Mouse (Mus musculus) c-Kit-negative CD71-positive TER-119-positive erythroid progenitor cells, embryonic 14.5 days (primary cell): ENCODE data around the gene Acox3.
A peak's percentile ranks its signal among the peaks of the same experiment; 100 is the strongest.
"Not testable (repeated sequence)": the region's sequence is repeated elsewhere in the genome, so short reads cannot be mapped to it uniquely, and the experiment has no call there.

ENCODE experiments used
- DNase-seq: peaks from one replicate; pipeline ENCODE4 v3.0.0-alpha.2; 2013; ENCODE audit warnings: low read depth, low spot score

The Acox3 gene

DNA sequence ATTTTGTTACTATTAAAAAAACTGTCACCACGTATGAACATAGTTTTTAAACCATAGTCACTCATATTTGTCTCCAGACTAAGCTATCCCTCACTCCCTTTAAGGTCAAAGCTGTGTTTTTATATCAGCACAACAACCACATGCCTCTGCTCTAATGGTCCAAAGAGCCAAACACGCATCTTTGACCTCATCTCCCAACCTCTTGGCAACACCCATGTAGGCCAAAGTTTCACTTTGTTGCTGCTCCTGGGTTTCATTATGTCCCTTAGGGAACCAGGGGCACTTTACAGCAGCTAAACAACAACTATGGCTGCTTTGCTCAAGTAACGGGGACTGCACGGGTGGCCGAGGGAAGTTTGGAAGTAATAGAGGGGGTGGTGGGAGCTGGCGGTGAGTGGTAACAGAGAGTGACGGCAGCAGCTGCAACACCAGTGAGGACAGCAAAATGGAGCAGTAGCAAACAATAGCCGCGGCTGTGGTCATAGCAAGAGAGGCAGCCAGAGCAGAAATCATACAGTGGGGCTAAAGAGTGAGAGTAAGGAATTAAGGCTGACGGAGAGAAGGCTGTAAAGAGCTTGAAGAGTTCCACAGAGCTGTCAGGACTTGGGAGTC is 6.3 kb upstream of the Acox3 start:
- no peak for DNase-seq

DNA sequence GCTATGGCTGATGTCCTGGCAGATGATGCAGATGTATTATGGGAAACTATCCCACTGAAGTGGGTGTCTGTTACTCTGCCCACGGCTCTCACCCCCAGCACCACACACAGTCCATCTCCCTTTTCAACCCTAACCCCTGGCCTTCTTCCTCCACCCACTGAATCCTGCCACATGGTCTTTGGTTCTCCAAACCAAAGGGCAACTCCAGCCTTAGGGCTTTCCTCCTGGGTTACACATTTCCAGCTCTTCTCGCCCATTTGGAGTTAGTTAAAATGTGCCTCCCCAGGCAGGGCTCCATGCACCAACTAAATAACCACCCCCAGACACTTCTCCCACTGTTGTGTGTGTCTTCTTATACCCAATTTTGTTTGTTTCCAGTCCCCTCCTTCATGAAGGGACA is 4.4 kb upstream of the Acox3 start:
- DNase-seq, result no peak

DNA sequence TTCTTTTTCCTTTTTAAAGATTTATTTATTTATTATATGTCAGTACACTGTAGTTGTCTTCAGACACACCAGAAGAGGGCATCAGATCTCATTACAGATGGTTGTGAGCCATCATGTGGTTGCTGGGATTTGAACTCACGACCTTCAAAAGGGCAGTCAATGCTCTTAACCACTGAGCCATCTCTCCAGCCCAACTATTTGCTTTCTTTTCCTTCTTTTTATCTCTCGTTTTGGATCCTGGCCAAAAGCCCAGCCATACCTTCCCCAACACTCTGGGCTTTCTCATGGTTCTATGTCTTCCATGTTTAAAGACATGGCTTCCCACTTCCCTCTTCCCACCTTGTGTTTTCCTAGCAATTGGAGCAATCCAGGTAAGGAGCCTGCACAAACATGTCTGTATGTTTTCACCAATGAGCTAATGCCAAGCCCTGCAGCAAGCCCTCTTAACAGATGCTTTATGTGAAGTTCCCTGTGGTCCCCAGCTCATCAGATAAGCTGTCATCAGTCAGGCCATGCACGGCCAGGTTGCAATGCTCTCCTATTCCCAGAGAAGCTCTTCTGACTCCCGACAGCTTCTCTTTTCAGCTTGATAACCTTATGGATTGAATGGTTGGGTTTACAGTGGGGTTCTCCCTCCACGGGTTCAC is 3.5 kb upstream of the Acox3 start:
- no peak for DNase-seq

DNA sequence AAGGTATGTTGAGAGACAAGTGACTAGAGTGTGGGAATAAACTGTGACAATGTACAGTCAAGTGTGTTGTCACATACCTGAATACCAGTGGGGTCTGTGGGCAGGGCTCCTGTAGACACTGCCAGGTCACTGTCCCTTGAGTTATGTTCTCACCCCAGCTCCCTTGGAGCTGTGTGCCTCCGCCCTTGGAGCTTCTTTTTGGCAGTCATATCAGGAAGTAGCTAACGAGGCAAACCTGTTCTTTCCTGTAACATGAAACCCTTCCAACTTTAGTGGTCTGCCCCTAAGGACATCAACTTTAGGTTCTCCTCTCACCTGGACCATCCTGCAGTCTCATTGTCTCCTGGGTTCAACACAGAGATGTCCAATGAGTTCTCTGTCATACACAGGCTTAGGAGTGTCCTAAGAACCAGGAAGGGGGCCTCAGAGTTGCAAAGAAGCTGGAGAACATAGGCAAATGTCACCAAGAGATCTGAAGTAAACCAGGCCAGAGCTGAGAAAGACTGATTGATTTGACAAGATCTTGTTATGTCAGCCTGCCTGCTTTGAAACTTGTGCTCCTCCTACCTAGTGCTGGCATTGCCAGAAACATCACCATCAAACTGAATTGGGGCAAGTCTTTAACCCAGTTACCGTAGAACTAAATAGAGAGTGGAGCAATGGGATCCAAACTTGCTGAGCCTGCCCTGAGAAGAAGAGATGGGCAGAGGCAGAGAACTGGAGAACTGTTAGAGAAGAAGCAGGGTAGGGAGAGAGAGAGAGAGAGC is 2.5 kb upstream of the Acox3 start:
- no peak for DNase-seq

DNA sequence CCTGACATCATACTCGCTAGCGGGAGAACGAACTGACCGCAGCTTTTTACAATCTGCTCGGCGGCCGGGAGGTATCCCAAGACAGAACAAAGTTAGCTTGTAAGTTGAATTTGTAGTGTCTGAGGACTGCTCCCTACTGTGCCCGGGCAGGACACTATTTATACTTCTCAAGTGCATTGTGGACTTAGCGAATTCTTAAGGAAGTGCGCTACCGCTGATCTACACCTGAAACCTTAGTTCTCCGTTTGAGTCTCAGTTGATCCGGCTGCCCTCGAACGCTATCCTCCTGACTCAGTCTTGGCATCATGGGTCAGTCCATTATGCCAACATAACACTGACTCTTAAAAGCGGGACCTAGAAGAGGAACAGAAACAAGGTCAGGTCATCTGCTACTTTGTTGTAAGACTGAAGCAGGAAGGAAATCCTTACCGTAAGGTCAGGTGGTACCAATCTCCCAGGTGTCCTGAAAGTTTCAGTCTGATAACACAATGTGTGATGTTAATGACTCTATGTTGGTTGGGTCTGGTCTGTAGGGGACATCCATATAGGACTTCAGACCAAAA is 462 bp downstream of the Acox3 start:
- peak; percentile 27 for DNase-seq

DNA sequence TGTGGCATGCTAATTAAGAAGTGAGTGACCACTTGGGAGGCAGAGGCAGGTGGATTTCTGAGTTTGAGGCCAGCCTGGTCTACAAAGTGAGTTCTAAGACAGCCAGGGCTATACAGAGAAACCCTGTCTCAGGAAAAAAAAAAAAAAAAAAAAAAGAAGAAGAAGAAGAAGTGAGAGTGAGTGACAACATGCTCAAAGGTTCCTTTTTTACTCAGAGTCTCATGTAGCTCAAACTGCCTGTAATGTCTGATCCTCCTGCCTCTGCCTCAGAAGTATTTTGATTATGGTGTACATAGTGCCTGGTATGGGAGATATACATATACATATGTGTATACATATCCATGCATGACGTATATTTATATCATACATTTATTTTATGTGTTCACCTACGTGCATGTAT is 1.4 kb downstream of the Acox3 start:
- not testable (repeated sequence) for DNase-seq

DNA sequence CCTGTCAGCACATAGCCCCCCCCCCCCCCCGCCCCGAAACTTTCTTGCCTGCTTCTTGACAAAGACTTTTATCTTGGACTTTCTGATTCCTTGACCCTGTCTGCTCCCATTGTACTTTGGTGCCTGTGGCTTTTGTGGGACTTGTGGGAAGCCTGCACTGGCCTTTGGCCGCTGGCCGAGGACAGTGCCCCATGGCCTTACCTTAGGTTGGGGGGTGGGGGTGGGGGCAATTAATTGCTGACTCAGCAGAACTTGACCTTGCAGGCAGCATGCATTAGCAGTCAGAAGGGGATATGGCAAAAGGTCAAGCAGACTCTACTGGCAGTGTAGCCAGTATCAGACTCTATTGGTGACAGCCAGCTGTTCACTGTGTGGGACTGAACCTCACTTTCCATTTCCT is 8.7 kb downstream of the Acox3 start:
- no peak for DNase-seq

DNA sequence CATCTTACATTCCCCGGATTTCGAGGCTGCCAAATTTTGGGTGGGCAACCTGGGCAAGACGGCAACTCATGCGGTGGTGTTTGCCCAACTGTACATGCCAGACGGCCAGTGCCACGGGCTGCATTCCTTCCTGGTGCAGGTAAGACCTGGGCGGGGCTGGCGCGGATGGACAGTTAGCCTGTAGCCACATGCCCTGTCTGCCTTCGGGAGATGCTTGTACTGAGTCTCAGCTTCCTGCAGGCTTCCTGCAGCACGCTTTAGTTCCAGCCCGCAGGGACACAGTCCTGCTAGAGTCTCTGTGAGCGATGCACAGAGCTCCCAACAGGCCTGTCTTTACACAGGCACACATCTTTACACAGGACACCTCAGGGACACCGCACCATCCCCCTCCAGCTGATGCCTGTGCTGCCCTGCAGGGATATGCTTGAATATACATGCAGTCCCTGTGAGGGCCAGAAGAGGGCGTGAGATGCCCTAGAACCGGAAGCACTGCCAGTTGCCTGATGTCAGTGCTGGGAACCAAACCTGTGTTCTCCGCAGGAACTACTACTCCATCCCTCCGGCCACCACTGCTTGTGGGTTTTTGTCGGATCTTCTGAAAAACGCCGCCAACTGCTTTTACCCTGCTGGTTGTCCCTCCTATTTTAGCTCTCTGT is 9.4 kb downstream of the Acox3 start:
- DNase-seq, result no peak

DNA sequence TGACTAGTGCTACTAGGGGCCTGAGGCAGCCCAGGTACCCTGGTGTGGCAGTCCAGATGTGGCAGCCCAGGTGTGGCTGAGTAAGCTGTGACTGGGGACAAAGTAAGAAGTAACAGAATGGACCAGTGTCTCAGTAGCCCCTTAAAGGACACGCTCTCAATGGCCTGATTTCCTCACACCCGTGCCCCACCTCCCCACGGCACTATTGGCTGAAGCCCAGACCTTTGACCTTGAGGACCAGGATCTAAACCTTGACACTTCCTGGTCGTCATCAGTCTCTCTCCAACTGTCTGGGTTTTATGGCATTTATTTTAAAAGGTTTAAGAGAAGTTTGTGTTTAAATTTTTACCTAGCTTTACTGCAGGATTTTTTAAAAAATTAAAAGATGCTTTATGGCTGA is 10.0 kb downstream of the Acox3 start:
- DNase-seq, result no peak

DNA sequence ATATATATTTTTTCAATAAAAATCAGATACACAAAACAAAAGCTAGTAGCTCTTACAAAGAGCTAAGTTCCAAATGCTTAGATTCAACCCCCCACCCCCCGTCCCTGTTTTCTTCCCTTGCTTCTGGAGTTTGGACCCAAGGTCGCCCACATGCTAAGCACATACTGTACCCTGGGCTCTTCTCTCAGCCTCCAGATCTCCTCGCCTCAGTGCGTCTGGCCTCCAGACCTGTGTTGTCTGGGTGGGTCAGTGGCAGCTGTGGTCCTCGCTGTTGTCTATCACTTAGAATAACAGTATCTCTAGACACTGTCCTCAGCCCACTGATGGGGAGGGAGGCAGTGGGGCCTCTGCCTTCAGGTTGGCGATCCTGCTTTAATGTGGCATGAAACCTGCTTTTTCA is 10.4 kb downstream of the Acox3 start:
- no peak for DNase-seq

DNA sequence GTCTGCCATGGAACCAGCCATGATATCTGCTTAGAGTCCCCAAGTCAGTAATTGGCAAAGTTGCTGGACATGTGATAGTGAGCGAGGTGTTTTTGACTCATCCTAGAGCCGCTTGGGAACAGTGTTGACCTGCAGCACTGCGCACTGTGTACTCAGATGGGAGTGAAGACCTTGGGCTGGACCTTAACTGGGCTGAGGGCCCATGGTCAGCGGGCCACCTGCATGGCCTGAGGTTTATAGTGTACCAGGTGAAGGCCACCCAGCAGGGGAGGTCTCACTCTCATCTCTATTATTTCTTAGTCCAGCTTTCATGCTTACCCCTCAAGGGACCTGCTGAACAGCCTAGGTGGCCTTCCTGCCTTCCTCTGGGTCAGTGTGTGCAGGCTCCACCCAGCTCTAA is 11.9 kb downstream of the Acox3 start:
- DNase-seq, result no peak

DNA sequence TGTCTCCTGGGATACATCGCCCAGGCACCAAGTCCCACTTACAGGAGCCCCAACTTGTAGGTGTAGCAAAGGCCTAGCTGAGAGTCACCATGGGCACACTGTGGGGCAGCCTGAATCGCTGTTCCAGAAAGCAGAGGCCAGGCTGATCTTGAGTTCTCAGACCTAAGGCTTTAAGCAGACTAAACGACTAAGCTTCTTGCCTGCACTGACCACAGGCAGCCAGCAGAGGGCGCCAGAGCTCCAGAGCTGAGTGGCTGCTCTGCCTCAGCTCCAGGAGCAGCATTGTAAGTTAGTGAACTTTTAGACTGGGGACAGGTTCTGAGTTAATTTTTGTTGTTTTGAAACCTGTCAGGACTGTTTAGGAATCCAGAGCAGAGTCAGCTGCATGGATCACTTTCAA is 12.9 kb downstream of the Acox3 start:
- DNase-seq, result peak; percentile 50

DNA sequence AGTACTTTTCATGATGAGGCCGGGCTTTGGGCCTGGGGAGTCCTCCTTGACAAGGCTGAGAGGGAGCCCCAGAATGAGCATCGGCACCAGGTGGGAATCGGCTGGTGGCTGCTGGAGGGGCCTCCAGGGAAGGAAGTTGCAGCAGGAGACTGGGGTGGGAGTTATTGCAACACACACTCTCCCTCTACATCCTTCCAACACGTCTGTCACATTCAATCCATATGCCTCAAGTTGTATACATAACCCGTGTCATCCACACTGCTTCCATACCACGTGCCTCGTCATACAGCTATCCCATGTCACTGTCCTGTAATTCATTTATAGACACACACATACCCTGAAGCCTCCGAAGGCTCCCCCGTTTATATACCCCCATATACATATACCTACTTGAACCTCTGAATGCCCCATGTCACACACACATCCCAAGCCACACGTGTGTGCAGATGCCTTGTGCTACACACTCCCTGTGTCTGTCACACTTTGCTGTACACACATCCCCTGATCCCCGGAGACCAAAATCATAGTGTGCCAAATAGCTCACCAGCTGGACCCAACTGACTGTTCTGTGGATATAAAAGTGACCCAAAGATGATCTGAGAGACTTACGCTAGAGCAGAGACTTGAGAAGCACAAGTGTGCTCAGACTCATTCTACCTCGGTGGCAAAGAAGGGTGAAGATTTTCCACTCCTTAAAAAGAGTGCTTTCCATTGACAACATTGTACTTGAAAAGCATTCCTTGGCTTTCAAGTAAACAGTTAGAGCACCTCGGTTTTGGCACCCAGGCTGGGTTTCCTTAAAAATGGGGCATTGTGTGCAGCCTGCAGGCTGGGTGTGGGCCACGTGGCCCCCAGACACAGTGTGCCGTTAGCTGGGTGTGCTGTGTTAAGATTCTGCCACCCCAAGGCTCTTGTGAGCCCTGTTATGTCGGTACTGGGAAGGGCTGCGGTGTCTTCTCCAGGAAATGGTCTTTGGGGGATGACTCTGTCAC is 13.6 kb downstream of the Acox3 start:
- no peak for DNase-seq

DNA sequence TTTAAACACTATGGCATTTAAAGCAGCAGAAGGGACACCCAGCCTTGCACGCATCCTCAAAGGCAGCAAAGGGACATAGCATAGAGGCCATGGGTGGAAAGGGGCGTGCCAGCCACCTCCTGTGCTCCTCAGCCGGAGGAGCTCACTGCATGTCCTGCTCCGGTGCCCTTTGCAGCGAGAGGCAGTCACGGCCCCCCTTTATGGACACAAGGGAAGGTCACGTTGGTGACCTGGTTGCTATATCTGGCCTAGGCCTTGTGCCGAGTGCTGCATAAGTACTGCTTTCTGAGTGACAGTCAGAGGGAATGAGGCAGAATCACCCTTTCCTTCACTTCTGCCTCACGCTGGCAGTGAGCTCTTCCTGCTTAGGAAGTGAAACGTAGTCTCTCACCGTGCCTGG is 17.4 kb downstream of the Acox3 start:
- DNase-seq, result no peak

DNA sequence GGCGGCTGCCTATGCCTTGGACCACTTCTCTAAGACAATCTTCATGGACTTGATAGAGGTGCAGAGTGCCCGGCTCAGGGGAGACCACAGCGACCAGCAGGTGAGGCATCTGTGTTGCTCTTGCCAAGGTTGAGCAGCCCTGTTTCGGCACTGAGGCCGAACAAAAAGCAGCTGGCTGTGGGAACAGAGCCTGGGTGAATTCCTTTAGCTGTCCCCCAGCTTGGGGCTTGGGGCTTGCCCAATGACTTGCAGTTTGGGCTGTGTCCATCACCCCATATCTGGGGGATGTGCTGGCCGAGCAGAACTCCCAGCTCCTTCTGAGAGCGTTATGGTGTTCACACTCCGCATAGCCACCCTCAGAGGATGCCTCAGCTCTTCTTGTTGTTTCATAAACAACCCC is 18.7 kb downstream of the Acox3 start:
- no peak for DNase-seq

DNA sequence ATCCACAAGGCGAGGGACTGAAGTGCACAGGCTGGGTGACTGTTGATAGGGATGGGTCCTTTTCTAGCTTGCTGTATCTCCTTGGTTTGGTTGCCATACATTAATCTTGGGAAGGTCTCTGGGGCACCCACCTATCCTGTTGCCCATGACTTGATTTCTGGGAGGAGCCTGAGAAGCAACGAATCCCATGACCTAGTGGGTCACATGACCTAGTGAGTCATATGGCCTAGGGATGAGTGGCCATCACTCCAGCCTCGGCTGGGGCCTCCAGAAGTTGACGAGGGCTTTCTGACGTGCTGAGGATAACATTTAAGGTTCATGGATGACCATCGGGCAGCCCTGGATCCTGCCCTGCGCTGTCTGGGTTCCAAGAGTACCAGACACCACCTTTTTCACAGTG is 22.5 kb downstream of the Acox3 start:
- DNase-seq, result no peak

DNA sequence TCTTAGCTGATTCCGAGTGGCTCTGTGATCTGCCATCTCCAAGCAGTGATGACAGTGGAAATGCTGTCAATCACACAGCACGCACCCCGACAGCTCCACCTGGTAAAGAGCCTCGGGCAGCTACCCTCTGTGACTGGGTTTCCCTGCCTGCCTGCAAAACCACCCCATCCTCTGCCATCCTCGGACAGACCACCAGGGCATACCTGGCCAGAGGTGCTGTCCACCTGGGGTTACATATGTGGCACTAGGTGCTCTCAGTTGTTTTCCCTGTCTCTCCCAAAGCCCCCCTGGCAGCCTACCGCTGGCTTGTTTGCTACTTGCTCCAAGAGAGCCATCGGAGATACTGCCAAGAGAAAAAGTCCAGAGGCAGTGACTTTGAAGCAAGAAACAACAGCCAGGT is 24.0 kb downstream of the Acox3 start:
- no peak for DNase-seq

DNA sequence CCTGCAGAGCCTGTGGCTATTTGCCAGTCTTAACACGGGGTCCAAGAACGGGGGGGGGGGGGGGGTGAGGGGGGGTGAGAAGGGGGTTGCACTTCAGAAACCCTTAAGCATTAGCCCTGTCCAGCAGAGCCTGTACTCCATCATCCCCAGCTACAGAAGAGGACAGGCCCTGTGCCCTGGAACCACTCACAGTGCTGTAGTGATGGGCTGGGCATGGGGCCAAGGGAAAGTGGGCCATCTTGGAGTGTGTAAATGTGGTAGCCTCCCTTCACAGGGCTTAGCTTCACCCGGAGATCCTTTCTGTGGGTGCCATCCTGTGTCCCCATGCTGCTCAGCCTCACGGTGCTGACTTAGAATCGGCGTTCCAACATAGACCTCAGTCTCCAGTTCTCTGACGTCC is 24.9 kb downstream of the Acox3 start:
- DNase-seq, result no peak

DNA sequence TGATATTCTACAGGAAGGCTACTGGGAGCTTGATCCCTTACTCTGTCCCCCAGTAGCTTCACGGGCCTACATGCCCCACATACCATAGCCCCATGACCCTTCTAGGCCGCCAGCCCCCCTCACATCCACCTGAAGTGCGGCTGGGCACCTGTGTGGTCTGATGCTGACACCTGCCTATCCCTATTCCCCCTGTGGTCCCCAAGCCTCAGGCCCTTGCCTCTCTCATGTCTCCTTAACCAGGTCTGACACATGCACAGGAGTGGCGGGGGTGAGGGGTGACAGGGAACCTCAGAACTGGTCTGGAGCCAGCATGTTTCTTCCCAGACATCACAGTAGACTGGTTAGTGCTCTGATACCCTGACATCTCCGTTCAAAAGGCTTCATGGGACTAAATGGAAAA is 25.7 kb downstream of the Acox3 start:
- no peak for DNase-seq

DNA sequence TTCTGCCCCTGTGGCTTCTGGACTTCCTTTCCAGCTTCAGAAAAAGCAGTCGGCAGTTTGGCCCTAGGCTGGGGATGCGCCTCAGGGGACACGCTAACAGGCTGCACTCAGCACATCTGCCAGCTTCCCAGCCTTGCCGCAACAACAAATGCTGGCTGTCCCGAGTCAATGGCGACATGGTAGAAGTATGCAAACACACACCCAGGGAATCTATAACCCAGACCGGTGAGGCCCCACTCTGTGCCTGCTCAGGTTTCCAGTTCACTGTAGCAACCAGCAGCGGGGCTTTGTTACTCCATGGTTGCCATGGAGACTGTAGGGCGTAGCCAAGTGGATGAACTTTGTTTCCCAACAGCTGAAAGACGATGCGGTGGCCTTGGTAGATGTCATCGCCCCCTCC is 26.5 kb downstream of the Acox3 start:
- no peak for DNase-seq

DNA sequence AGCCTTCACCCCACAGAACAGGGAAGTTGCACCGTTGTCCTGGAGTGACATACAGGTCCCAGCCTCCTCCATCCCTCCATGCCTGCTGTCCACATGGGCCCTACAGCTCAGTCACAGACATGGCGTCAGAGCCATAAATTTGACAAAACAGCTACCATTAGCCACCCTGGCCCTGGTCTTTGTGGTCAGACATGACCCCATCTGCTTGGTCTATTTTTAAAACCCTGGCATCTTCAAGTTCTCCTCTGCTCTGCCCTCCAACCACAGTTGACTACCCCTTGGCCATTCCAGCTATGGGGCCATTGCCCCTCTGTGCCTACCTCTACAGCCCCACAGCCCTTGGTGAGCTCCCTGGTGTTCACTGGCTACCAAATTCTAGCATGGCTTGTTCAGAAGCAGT is 27.1 kb downstream of the Acox3 start:
- no peak for DNase-seq
